Mouse (Mus musculus) midbrain, postnatal 0 days (tissue): ENCODE results near the gene Sgtb. TPM values are rescaled to one million over a fixed set of nuclear protein-coding genes. Genes with fewer than 3 reads are reported as not detected.

ENCODE experiments used
- ATAC-seq: fragments of 200-750 bp; cut with Nextera tagmentation; 2 replicates; pipeline ENCODE4 v1.8.0; 2017; ENCODE audit warnings: moderate number of reproducible peaks, mild to moderate bottlenecking, moderate TSS enrichment, moderate library complexity; ENCODE audit not compliant: low FRiP score
- DNase-seq: peaks from one replicate; pipeline ENCODE4 v3.0.0-alpha.2; 2015; ENCODE audit warnings: low spot score
- H3K27ac ChIP-seq: fragments of 300-500 bp; sonication (generic); 2 replicates; pipeline ENCODE4 v1.5.1; 2014; ENCODE audit warnings: low read depth, mild to moderate bottlenecking, low read length, mixed read lengths
- H3K27me3 ChIP-seq: fragments of 300-500 bp; sonication (generic); 2 replicates; pipeline ENCODE4 v1.6.1; 2014; ENCODE audit warnings: low read length, control low read depth, mixed read lengths; ENCODE audit not compliant: insufficient read depth
- H3K36me3 ChIP-seq: fragments of 300-500 bp; sonication (generic); 2 replicates; pipeline ENCODE4 v1.6.1; 2014; ENCODE audit warnings: low read length, control low read depth, mixed read lengths; ENCODE audit not compliant: insufficient read depth
- H3K4me1 ChIP-seq: fragments of 300-500 bp; sonication (generic); 2 replicates; pipeline ENCODE4 v1.6.1; 2014; ENCODE audit warnings: mild to moderate bottlenecking, control low read depth, antibody characterized with exemption, low read length, mixed read lengths; ENCODE audit not compliant: insufficient read depth
- H3K4me2 ChIP-seq: fragments of 300-500 bp; sonication (generic); 2 replicates; pipeline ENCODE4 v1.6.1; 2014; ENCODE audit warnings: low read depth, mild to moderate bottlenecking, low read length, mixed read lengths; ENCODE audit not compliant: poor library complexity, severe bottlenecking
- H3K4me3 ChIP-seq: fragments of 300-500 bp; sonication (generic); 2 replicates; pipeline ENCODE4 v1.5.1; 2014; ENCODE audit warnings: low read depth, mild to moderate bottlenecking, low read length, moderate library complexity
- H3K9ac ChIP-seq: fragments of 300-500 bp; sonication (generic); replicated peaks from 2 replicates; pipeline ENCODE4 v1.6.1; 2014; ENCODE audit warnings: mild to moderate bottlenecking, low read length, moderate library complexity, mixed read lengths; ENCODE audit not compliant: poor library complexity, severe bottlenecking
- H3K9me3 ChIP-seq: fragments of 300-500 bp; sonication (generic); 2 replicates; pipeline ENCODE4 v1.6.1; 2016; ENCODE audit warnings: low read length, control low read depth
- CTCF ChIP-seq: IDR thresholded peaks from 2 replicates; pipeline ENCODE4 v1.5.1; 2016; ENCODE audit warnings: antibody characterized with exemption, mild to moderate bottlenecking
- WGBS: fragments of 180-500 bp; shearing (Covaris S2); extraction: QIAGEN DNeasy Blood & Tissue Kit; methylation state at CpG from one replicate; pipeline ENCODE4 v1.1.7; 2014; 5-methylcytosine and 5-hydroxymethylcytosine counted together
- polyA plus RNA-seq: library from polyadenylated mRNA; unstranded; fragments of >200 nt; fragmentation: Nextera tagmentation; extraction: Ambion mirVana; gene quantifications from 2 replicates; pipeline ENCODE4 v1.2.1, GENCODE M21; 2015
- total RNA-seq: library from RNA; depleted of rRNA; stranded (reverse); fragments of >200 nt; gene quantifications from 2 replicates; pipeline ENCODE4 v1.2.3, GENCODE M21; 2014; rRNA removed

The Sgtb gene
- 32.5 and 33.0 TPM in 2 replicates for total RNA-seq
- 19.8 and 21.2 TPM in 2 replicates for polyA plus RNA-seq

- WGBS = 2% methylated on average over 32 of the region's 44 CpGs
Observed at GRCm38 (mm10) chr13:104109288-104109815, at the start of gene Sgtb, which contains the start of gene Nln. TSS of gene Sgtb (plus strand) at chr13:104109741. TSS of gene Nln (minus strand) at chr13:104109614.

DNA sequence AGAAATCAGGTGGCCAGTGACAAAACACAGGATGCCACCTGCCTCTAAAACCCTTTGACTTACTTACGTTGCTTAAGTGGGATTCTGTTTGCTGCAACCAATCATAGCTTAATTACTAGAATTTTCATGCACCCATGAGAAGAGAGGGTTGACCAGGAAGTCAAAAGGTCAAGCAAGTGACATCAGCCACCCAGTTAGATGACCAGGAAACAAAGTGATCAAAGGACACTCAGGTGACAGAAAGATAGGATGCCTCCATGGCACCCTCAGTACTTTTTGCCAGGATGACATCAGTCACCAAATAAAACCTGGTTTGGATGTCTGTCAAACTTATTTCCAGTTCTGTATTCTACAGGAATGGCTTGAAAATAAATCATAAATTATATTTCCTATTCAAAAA is 49.3 kb upstream of the Sgtb start:
- DNase-seq (no peak), ATAC-seq (no peak)
- no peaks in the 10 kb centered on the region for H3K9me3 ChIP-seq
- H3K36me3 ChIP-seq = peaks cover 34% of the 10 kb centered on the region
- H3K27ac ChIP-seq = no peak overlapping the region
- no peaks in the 10 kb centered on the region for H3K4me1 ChIP-seq
- no peak for TF ChIP-seq CTCF
- H3K4me3 ChIP-seq = no peak overlapping the region
- WGBS = 85% methylated on average over 1 of the region's 1 CpGs
- H3K4me2 ChIP-seq = no peak overlapping the region
- H3K9ac ChIP-seq = no peak overlapping the region
- H3K27me3 ChIP-seq = no peaks in the 10 kb centered on the region

More at GRCm38 (mm10) chr13:104109288-104109815, at the start of gene Sgtb, which contains the start of gene Nln:
- Histone ChIP-seq H3K9ac (peak within 1 kb of the TSS; percentile 97), H3K9me3 (0 out of 2 replicates have a peak, but pooled peaks cover 3% of the 10 kb centered on the region), H3K27me3 (no peaks in the 10 kb centered on the region), H3K27ac (peak within 1 kb of the TSS; percentile 93), H3K4me3 (peak within 1 kb of the TSS; percentile 88), H3K4me1 (peaks cover 9% of the 10 kb centered on the region; the same call in 1 of the 2 replicates), H3K36me3 (no peaks in the 10 kb centered on the region), H3K4me2 (peak within 1 kb of the TSS; percentile 86)
- ATAC-seq (peak; percentile 94), DNase-seq (peak; percentile 93)
- no peak for TF ChIP-seq CTCF

GRCm38 (mm10) chr13:104061975-104062750 is 47.4 kb upstream of the Sgtb start:
- Histone ChIP-seq H3K9me3 (no peaks in the 10 kb centered on the region), H3K27me3 (no peaks in the 10 kb centered on the region), H3K4me1 (no peaks in the 10 kb centered on the region), H3K4me3 (no peak overlapping the region), H3K9ac (no peak overlapping the region), H3K27ac (no peak overlapping the region), H3K4me2 (no peak overlapping the region), H3K36me3 (peaks cover 30% of the 10 kb centered on the region)
- DNase-seq (no peak), ATAC-seq (no peak)
- 55% methylated on average over 2 of the region's 2 CpGs for WGBS
- no peak for TF ChIP-seq CTCF

GRCm38 (mm10) chr13:104063061-104063460 is 46.5 kb upstream of the Sgtb start:
- WGBS = 87% methylated on average over 9 of the region's 9 CpGs
- TF ChIP-seq CTCF = no peak
- Histone ChIP-seq H3K27me3 (no peaks in the 10 kb centered on the region), H3K4me2 (no peak overlapping the region), H3K36me3 (peaks cover 38% of the 10 kb centered on the region), H3K27ac (no peak overlapping the region), H3K4me3 (no peak overlapping the region), H3K9ac (no peak overlapping the region), H3K4me1 (no peaks in the 10 kb centered on the region), H3K9me3 (no peaks in the 10 kb centered on the region)
- ATAC-seq (no peak), DNase-seq (no peak)

- H3K9me3 ChIP-seq = no peaks in the 10 kb centered on the region
- H3K4me2 ChIP-seq = no peak overlapping the region
- H3K4me3 ChIP-seq = no peak overlapping the region
- peaks cover 46% of the 10 kb centered on the region for H3K36me3 ChIP-seq
- WGBS = 80% methylated on average over 2 of the region's 2 CpGs
- no peaks in the 10 kb centered on the region for H3K4me1 ChIP-seq
- H3K27ac ChIP-seq = no peak overlapping the region
- TF ChIP-seq CTCF = no peak
- no peak for DNase-seq
- H3K9ac ChIP-seq = no peak overlapping the region
- H3K27me3 ChIP-seq = no peaks in the 10 kb centered on the region
- ATAC-seq = no peak
Observed at GRCm38 (mm10) chr13:104065649-104066347, 43.7 kb upstream of the Sgtb start.
